Comparison of ENCODE assay signal across 24 mouse cellular contexts in the genomic region with DNA sequence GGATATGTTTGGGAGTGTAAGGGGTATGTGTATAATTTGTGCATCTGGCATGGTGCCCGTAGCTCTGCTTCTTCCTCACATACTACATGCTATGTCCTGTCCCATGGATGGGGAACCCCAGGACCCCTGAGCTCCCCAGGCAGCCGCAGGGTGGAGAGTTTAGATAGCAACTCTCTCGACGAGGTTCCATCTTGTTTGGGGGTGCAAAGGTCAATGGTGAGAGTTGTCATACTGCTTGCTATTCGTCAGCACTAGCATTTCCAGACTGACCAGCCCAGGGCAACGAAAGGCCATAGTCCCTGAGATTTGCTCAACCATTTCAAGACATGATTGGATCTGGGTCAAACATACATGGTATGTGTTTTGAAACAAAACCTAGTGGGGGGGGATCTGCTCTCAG.
DNase-seq lines count a peak whose midpoint lies in the region; ATAC-seq lines count a peak whose summit lies in the region.
"Had no signal": no experiment of that assay in that cellular context is flagged by ENCODE, and none has a peak within 500 bp of the region (broad histone marks: within the 10 kb centered on the region; RNA-seq: fewer than 3 reads in every experiment).

No protein-coding gene starts in this region.

- ATAC-seq in kidney, embryonic 16.5 days (ENCODE audit: low FRiP score, low TSS enrichment) = no peak
- ATAC-seq in forebrain, embryonic 15.5 days (replicated peaks) = no peak
- ATAC-seq: activated CD4-positive, CD25-positive, alpha-beta regulatory T cell, adult 4 months; forebrain, embryonic 14.5 days; hindbrain, embryonic 16.5 days; Patski had no signal

- H3K9me3 ChIP-seq in heart, embryonic 10.5 days = no peaks in the 10 kb centered on the region
- no peaks in the 10 kb centered on the region for H3K9me3 ChIP-seq in kidney, embryonic 16.5 days (ENCODE audit: low read length)
- H3K9me3 ChIP-seq in forebrain, embryonic 15.5 days = no peaks in the 10 kb centered on the region
- H3K9me3 ChIP-seq: forebrain, embryonic 10.5 days; heart, embryonic 12.5 days; hindbrain, embryonic 12.5 days had no signal

- 0 out of 2 replicates have a peak, but pooled peaks cover 13% of the 10 kb centered on the region for H3K27me3 ChIP-seq in heart, embryonic 10.5 days (ENCODE audit: insufficient read depth, poor library complexity, severe bottlenecking)
- H3K27me3 ChIP-seq in kidney, embryonic 16.5 days (ENCODE audit: insufficient read depth, low read length) = no peaks in the 10 kb centered on the region
- H3K27me3 ChIP-seq in forebrain, embryonic 15.5 days = no peaks in the 10 kb centered on the region
- H3K27me3 ChIP-seq: CH12.LX; hindbrain, embryonic 12.5 days; Patski had no signal

- intact Hi-C loops in heart, postnatal 36 days (cut with DNase I) = no loop called here

- no peak overlapping the region for H3K4me2 ChIP-seq in kidney, embryonic 16.5 days (replicated peaks; ENCODE audit: low read depth, low read length)
- no peak overlapping the region for H3K4me2 ChIP-seq in forebrain, embryonic 15.5 days (replicated peaks)
- H3K4me2 ChIP-seq: heart, embryonic 12.5 days; hindbrain, embryonic 12.5 days had no signal

- peaks cover 50% of the 10 kb centered on the region for H3K4me1 ChIP-seq in heart, embryonic 10.5 days
- H3K4me1 ChIP-seq in kidney, embryonic 16.5 days (ENCODE audit: insufficient read depth, low read length) = peaks cover 24% of the 10 kb centered on the region
- peaks cover 6% of the 10 kb centered on the region; the same call in 1 of the 2 replicates for H3K4me1 ChIP-seq in forebrain, embryonic 15.5 days

- H3K36me3 ChIP-seq in heart, embryonic 10.5 days = no peaks in the 10 kb centered on the region
- no peaks in the 10 kb centered on the region for H3K36me3 ChIP-seq in kidney, embryonic 16.5 days (ENCODE audit: insufficient read depth, low read length)
- H3K36me3 ChIP-seq in forebrain, embryonic 15.5 days = no peaks in the 10 kb centered on the region
- H3K36me3 ChIP-seq: forebrain, embryonic 10.5 days; heart, embryonic 12.5 days; hindbrain, embryonic 12.5 days had no signal

- no peak overlapping the region for H3K4me3 ChIP-seq in heart, embryonic 10.5 days
- no peak overlapping the region for H3K4me3 ChIP-seq in kidney, embryonic 16.5 days (ENCODE audit: low read length)
- no peak overlapping the region for H3K4me3 ChIP-seq in forebrain, embryonic 15.5 days
- H3K4me3 ChIP-seq: erythroblast, embryonic 14.5 days; forebrain, embryonic 10.5 days; heart, adult 2 months; heart, embryonic 12.5 days; hindbrain, embryonic 12.5 days had no signal

- DNase-seq in heart, embryonic 10.5 days (ENCODE audit: low spot score) = no peak
- DNase-seq in heart, postnatal 36 days = no peak
- DNase-seq in kidney, adult 8-10 months = peak; percentile 29 to 48
- DNase-seq in kidney, postnatal 14 days = peak; percentile 25
- DNase-seq in kidney, postnatal 36 days = peak; percentile 49 to 50
- DNase-seq in urinary bladder, postnatal 4 days (ENCODE audit: low spot score in 2 of 2) = no peak
- DNase-seq: adrenal gland, postnatal 14 days; cerebellum, adult 18-20 months; cerebellum, adult 9-11 months; cerebellum, postnatal 36 days; gastrocnemius, postnatal 10 days; heart, postnatal 4 days had no signal

- H3K27ac ChIP-seq in heart, embryonic 10.5 days = peak overlapping the region; percentile 89; the same call in 1 of the 2 replicates
- H3K27ac ChIP-seq in kidney, embryonic 16.5 days (ENCODE audit: low read length) = no peak overlapping the region
- no peak overlapping the region for H3K27ac ChIP-seq in forebrain, embryonic 15.5 days (replicated peaks)
- H3K27ac ChIP-seq: hindbrain, embryonic 12.5 days had no signal

- no peak overlapping the region for H3K9ac ChIP-seq in kidney, embryonic 16.5 days (replicated peaks; ENCODE audit: low read length)
- no peak overlapping the region for H3K9ac ChIP-seq in forebrain, embryonic 15.5 days (replicated peaks)
- H3K9ac ChIP-seq: hindbrain, embryonic 12.5 days had no signal

- 75% methylated on average over 6 of the region's 6 CpGs for WGBS in heart, embryonic 10.5 days
- WGBS in kidney, embryonic 16.5 days = 73% methylated on average over 6 of the region's 6 CpGs
- 87% methylated on average over 6 of the region's 6 CpGs for WGBS in forebrain, embryonic 15.5 days

Comparison
In these comparisons a context has a peak if more than half of its experiments do, and no peak if none do; other contexts are left out.
1. DNase-seq: peak in kidney, adult 8-10 months (2 of 2), kidney, postnatal 14 days (single experiment) and kidney, postnatal 36 days (2 of 2); none in heart, embryonic 10.5 days (single experiment), heart, postnatal 36 days (0 of 2) and urinary bladder, postnatal 4 days (0 of 2).